ENCODE assay signal across 14 mouse cellular contexts in the genomic region with DNA sequence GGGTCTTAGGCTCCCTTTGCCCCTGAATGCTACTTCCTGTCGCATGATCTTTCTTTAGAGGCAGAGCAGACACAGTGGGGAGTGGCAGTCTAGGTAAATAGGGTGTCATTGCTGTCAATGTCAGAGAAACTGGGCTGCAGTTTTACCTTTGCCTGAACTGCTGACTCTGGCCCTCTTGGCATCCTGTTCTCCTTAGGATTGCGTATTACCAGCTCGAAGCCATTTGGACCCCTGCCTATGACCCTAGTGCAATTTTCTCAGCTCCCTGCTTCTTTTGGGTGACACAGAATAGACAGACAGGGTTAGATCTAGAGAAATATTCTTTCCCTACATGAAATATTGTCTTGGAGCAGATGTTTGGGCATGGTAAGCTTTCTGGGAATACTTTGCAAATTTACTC.
"Had no signal": no experiment of that assay in that cellular context is flagged by ENCODE, and none has a peak within 500 bp of the region (broad histone marks: within the 10 kb centered on the region; RNA-seq: fewer than 3 reads in every experiment).

No protein-coding gene starts in this region.

- DNase-seq: gastrocnemius, postnatal 14 days; gastrocnemius, postnatal 36 days; heart, adult 11 months; heart, adult 2 months; heart, postnatal 14 days; heart, postnatal 36 days; kidney, adult 11 months; kidney, adult 2 months; kidney, adult 9 months; kidney, postnatal 14 days; kidney, postnatal 36 days; layer of hippocampus, adult 9-11 months; layer of hippocampus, postnatal 36 days; left cerebral cortex, postnatal 4 days had no signal
